Mouse (Mus musculus) kidney, postnatal 10 days (tissue): ENCODE measurements around the gene Arih2.

Source experiments
- DNase-seq: peaks from one replicate; pipeline ENCODE4 v3.0.0; 2021; ENCODE audit warnings: mixed read lengths

The Arih2 gene

GRCm38 (mm10) chr9:108578545-108579343 lies 70.4 kb downstream of the Arih2 start, which contains the start of gene Wdr6:
Wdr6 (minus strand) TSS chr9:108578739.
- DNase-seq, result peak; percentile 97

GRCm38 (mm10) chr9:108577934-108578544 lies 71.1 kb downstream of the Arih2 start:
- DNase-seq, result peak; percentile 77

GRCm38 (mm10) chr9:108577025-108577424 lies 72.2 kb downstream of the Arih2 start:
- no peak for DNase-seq

- DNase-seq, result no peak
Measured at GRCm38 (mm10) chr9:108575321-108576297, 73.6 kb downstream of the Arih2 start.

- no peak for DNase-seq
Measured at GRCm38 (mm10) chr9:108574921-108575320, 74.3 kb downstream of the Arih2 start.

- peak; percentile 84 for DNase-seq
Measured at GRCm38 (mm10) chr9:108573774-108574690, 75.2 kb downstream of the Arih2 start.

GRCm38 (mm10) chr9:108572321-108572720 lies 76.9 kb downstream of the Arih2 start:
- no peak for DNase-seq

GRCm38 (mm10) chr9:108571401-108571973 lies 77.7 kb downstream of the Arih2 start:
- DNase-seq, result no peak

- DNase-seq, result peak; percentile 93
Measured at GRCm38 (mm10) chr9:108570207-108570896, 78.8 kb downstream of the Arih2 start.

GRCm38 (mm10) chr9:108569381-108570206 lies 79.6 kb downstream of the Arih2 start, which contains the start of gene Dalrd3:
Dalrd3 (plus strand) TSS chr9:108569886.
- peak; percentile 96 for DNase-seq

GRCm38 (mm10) chr9:108568511-108568921 lies 80.7 kb downstream of the Arih2 start:
- peak; percentile 29 for DNase-seq

GRCm38 (mm10) chr9:108567931-108568419 lies 81.2 kb downstream of the Arih2 start:
- DNase-seq, result peak; percentile 48

- peak; percentile 98 for DNase-seq
Measured at GRCm38 (mm10) chr9:108566815-108567776, 82.1 kb downstream of the Arih2 start, which contains the start of gene Ndufaf3. Ndufaf3 (minus strand) TSS chr9:108567434.

GRCm38 (mm10) chr9:108565881-108566814 lies 83.0 kb downstream of the Arih2 start:
- no peak for DNase-seq

GRCm38 (mm10) chr9:108564131-108564530 lies 85.1 kb downstream of the Arih2 start:
- DNase-seq, result no peak

GRCm38 (mm10) chr9:108563671-108564070 lies 85.5 kb downstream of the Arih2 start:
- DNase-seq, result no peak

- peak; percentile 98 for DNase-seq
Measured at GRCm38 (mm10) chr9:108560227-108560841, 88.9 kb downstream of the Arih2 start, which contains the start of gene Impdh2. Impdh2 (plus strand) TSS chr9:108560286.
